Mouse (Mus musculus): ENCODE measurements around the gene Cnnm2.
"Not testable (repeated sequence)": the region's sequence is repeated elsewhere in the genome, so short reads cannot be mapped to it uniquely, and the experiment has no call there.

Gene Cnnm2

GRCm38 (mm10) chr19:46761247-46761946 lies at the start of gene Cnnm2:
Gene Cnnm2 (plus strand): TSS chr19:46761596.
- peak; percentile 99 for DNase-seq (ENCODE audit: low read depth)

GRCm38 (mm10) chr19:46714234-46714633 lies 47.2 kb upstream of the Cnnm2 start:
- no peak for DNase-seq (ENCODE audit: low read depth)

- no peak for DNase-seq (ENCODE audit: low read depth)
These were observed 46.4 kb upstream of the Cnnm2 start for GRCm38 (mm10) chr19:46715016-46715415.

- no peak for DNase-seq (ENCODE audit: low read depth)
These were observed 43.2 kb upstream of the Cnnm2 start for GRCm38 (mm10) chr19:46718150-46718549.

- no peak for DNase-seq (ENCODE audit: low read depth)
These were observed 37.0 kb upstream of the Cnnm2 start for GRCm38 (mm10) chr19:46724411-46724810.

GRCm38 (mm10) chr19:46726142-46726541 lies 35.3 kb upstream of the Cnnm2 start:
- no peak for DNase-seq (ENCODE audit: low read depth)

GRCm38 (mm10) chr19:46727140-46727736 lies 34.2 kb upstream of the Cnnm2 start:
- DNase-seq (ENCODE audit: low read depth): no peak

GRCm38 (mm10) chr19:46727945-46728540 lies 33.4 kb upstream of the Cnnm2 start:
- DNase-seq (ENCODE audit: low read depth): no peak

GRCm38 (mm10) chr19:46728909-46729308 lies 32.5 kb upstream of the Cnnm2 start:
- no peak for DNase-seq (ENCODE audit: low read depth)

GRCm38 (mm10) chr19:46731351-46731750 lies 30.0 kb upstream of the Cnnm2 start:
- no peak for DNase-seq (ENCODE audit: low read depth)

GRCm38 (mm10) chr19:46732673-46733072 lies 28.7 kb upstream of the Cnnm2 start:
- not testable (repeated sequence) for DNase-seq (ENCODE audit: low read depth)

GRCm38 (mm10) chr19:46733626-46734025 lies 27.8 kb upstream of the Cnnm2 start:
- DNase-seq (ENCODE audit: low read depth): no peak

GRCm38 (mm10) chr19:46735241-46735640 lies 26.2 kb upstream of the Cnnm2 start:
- DNase-seq (ENCODE audit: low read depth): no peak

- DNase-seq (ENCODE audit: low read depth): no peak
These were observed 24.3 kb upstream of the Cnnm2 start for GRCm38 (mm10) chr19:46737106-46737505.

- peak; percentile 70 for DNase-seq (ENCODE audit: low read depth)
These were observed 20.9 kb upstream of the Cnnm2 start for GRCm38 (mm10) chr19:46740341-46741008.

- DNase-seq (ENCODE audit: low read depth): no peak
These were observed 19.8 kb upstream of the Cnnm2 start for GRCm38 (mm10) chr19:46741574-46741973.

- no peak for DNase-seq (ENCODE audit: low read depth)
These were observed 16.7 kb upstream of the Cnnm2 start for GRCm38 (mm10) chr19:46744681-46745080.

- no peak for DNase-seq (ENCODE audit: low read depth)
These were observed 13.6 kb upstream of the Cnnm2 start for GRCm38 (mm10) chr19:46747799-46748198.

GRCm38 (mm10) chr19:46752235-46752634 lies 9.2 kb upstream of the Cnnm2 start:
- no peak for DNase-seq (ENCODE audit: low read depth)

- no peak for DNase-seq (ENCODE audit: low read depth)
These were observed 6.3 kb upstream of the Cnnm2 start for GRCm38 (mm10) chr19:46755066-46755465.

- DNase-seq (ENCODE audit: low read depth): no peak
These were observed 5.2 kb upstream of the Cnnm2 start for GRCm38 (mm10) chr19:46756221-46756620.

GRCm38 (mm10) chr19:46759096-46759495 lies 2.3 kb upstream of the Cnnm2 start:
- DNase-seq (ENCODE audit: low read depth): no peak

- not testable (repeated sequence) for DNase-seq (ENCODE audit: low read depth)
These were observed 1.5 kb upstream of the Cnnm2 start for GRCm38 (mm10) chr19:46759909-46760308.
